Mouse (Mus musculus) lung, embryonic 14.5 days (tissue): ENCODE measurements around the gene Npm1. TPM values are rescaled to one million over a fixed set of nuclear protein-coding genes. Genes with fewer than 3 reads are reported as not detected.
A peak's percentile ranks its signal among the peaks of the same experiment; 100 is the strongest.

Source experiments
- ATAC-seq: fragments of 200-750 bp; cut with Nextera tagmentation; 2 replicates; pipeline ENCODE4 v1.8.0; 2017; ENCODE audit warnings: mild to moderate bottlenecking, moderate TSS enrichment, moderate library complexity; ENCODE audit not compliant: insufficient read depth
- DNase-seq: peaks from one replicate; pipeline ENCODE4 v3.0.0-alpha.2; 2015
- H3K27ac ChIP-seq: fragments of 300-500 bp; sonication (generic); 2 replicates; pipeline ENCODE4 v1.5.1; 2014; ENCODE audit warnings: low read depth, mild to moderate bottlenecking, moderate library complexity
- H3K27me3 ChIP-seq: fragments of 300-500 bp; sonication (generic); 2 replicates; pipeline ENCODE4 v1.6.1; 2014; ENCODE audit warnings: low read length, control low read depth; ENCODE audit not compliant: insufficient read depth
- H3K36me3 ChIP-seq: fragments of 300-500 bp; sonication (generic); 2 replicates; pipeline ENCODE4 v1.6.1; 2014; ENCODE audit warnings: control low read depth; ENCODE audit not compliant: insufficient read depth
- H3K4me1 ChIP-seq: fragments of 300-500 bp; sonication (generic); 2 replicates; pipeline ENCODE4 v1.6.1; 2014; ENCODE audit warnings: antibody characterized with exemption, control low read depth; ENCODE audit not compliant: insufficient read depth
- H3K4me2 ChIP-seq: fragments of 300-500 bp; sonication (generic); 2 replicates; pipeline ENCODE4 v1.6.1; 2014; ENCODE audit warnings: mild to moderate bottlenecking
- H3K4me3 ChIP-seq: fragments of 300-500 bp; sonication (generic); 2 replicates; pipeline ENCODE4 v1.5.1; 2014; ENCODE audit warnings: low read depth, low read length
- H3K9ac ChIP-seq: fragments of 300-500 bp; sonication (generic); 2 replicates; pipeline ENCODE4 v1.6.1; 2014
- H3K9me3 ChIP-seq: fragments of 300-500 bp; sonication (generic); 2 replicates; pipeline ENCODE4 v1.6.1; 2016; ENCODE audit warnings: low read depth, low read length, control low read depth
- CTCF ChIP-seq: IDR thresholded peaks from 2 replicates; pipeline ENCODE4 v1.5.1; 2016; ENCODE audit warnings: antibody characterized with exemption, low read depth
- WGBS: fragments of 180-500 bp; shearing (Covaris S2); extraction: QIAGEN DNeasy Blood & Tissue Kit; methylation state at CpG from one replicate; pipeline ENCODE4 v1.1.7; 2014; 5-methylcytosine and 5-hydroxymethylcytosine counted together
- polyA plus RNA-seq: library from polyadenylated mRNA; unstranded; fragments of >200 nt; fragmentation: Nextera tagmentation; extraction: Ambion mirVana; gene quantifications from 2 replicates; pipeline ENCODE4 v1.2.1, GENCODE M21; 2014

Npm1 gene
- polyA plus RNA-seq, 1 experiment from 2014 or later, result 1,313 TPM

DNA sequence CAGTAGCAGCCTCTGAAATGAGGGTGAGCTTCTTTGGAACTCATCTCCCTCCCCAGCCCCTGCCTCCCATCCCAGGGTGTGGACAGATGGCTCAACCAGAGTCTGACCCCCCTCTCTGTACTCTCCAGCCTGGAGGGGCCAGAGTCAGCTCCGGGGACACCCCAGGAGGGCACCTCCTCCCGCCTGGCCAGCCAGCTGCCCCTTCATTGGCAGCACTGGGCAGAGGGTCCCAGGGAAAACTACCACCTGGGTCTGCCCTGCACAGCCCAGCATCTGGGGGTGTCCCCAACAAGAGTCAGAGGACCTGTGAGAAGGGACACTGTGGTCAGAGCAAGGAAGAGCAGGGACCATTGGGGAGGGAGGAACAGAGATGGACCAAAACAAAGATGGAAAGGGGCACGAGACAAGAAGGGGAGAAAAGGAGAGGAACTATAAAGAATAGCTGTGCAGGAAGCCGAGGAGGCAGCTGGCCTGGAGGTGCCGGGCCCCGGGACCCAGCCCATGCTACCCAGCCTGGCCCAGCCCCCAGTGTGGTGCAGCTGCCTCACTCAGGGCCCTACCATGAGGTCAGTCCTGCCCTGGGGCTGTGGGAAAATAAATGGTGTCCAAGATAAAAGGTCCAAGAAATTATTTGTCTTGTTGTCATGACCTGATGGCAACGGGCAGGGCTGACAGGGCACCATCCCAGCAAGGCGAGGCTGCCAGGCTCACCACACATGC, 30.2 kb downstream of the Npm1 start:
- Histone ChIP-seq H3K27ac (no peak overlapping the region), H3K4me1 (no peaks in the 10 kb centered on the region), H3K27me3 (no peaks in the 10 kb centered on the region), H3K9me3 (no peaks in the 10 kb centered on the region), H3K4me2 (no peak overlapping the region), H3K9ac (no peak overlapping the region), H3K4me3 (no peak overlapping the region), H3K36me3 (no peaks in the 10 kb centered on the region)
- DNase-seq (no peak), ATAC-seq (no peak)
- WGBS, result 40% methylated on average over 8 of the region's 8 CpGs
- TF ChIP-seq CTCF, result no peak

DNA sequence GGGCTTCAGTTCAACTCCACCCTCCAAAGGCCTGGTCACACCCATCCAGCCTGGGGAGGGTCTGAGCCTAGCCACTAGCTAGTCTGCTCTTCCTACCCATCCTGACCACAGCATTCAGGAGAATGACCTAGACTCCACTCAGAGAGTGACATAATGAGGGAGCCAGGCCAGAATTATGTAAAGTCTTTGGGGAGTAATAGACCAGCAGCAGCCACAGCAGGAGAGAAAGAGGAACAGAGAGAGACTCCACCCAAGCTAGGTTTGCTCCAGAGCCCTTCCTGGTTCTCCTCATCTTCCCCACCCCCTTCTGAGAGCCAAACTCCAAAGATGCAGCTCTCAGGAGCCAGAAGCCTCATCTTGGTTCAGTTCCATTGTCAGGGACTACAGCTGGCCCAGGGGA, 35.9 kb downstream of the Npm1 start:
- Histone ChIP-seq H3K27ac (no peak overlapping the region), H3K4me3 (no peak overlapping the region), H3K4me1 (peaks cover 6% of the 10 kb centered on the region; the same call in 1 of the 2 replicates), H3K9me3 (no peaks in the 10 kb centered on the region), H3K9ac (no peak overlapping the region), H3K27me3 (0 out of 2 replicates have a peak, but pooled peaks cover 3% of the 10 kb centered on the region), H3K4me2 (no peak overlapping the region), H3K36me3 (no peaks in the 10 kb centered on the region)
- ATAC-seq, result no peak
- no peak for DNase-seq
- no peak for TF ChIP-seq CTCF

DNA sequence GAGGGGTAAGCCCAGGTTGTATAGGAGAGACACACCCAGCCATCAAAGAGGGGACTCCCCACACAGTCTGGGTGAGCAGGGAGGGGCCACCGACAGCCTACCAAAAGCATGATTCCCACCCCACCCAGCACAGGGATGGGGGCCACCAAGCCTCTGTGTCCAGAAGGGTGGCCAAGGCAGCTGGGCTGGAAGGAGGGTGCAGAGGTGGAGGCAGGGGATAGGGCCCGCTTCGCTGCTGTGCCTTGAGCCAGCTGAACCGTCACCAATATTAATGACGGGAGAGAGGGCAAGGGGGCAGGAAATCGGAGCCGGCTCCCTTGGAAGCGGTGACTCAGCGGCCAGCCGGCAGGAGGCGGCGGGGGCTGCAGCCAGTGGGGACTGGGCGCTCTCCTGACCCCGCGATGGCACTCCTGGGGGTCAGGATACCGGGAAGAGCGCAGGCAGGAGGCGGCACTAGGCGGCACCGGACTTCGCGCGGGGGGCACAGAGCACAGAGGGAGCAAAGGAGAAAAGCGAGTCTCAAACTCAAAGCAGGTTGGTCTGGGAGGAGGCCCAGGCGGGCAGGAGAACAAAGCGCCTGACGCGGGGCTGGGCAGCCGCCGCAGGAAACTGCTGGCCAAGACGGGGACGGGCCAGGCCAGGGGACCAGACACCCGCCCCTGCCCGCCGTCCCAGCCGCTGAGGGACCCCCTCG, 40.3 kb downstream of the Npm1 start:
- H3K4me1 ChIP-seq, result peaks cover 6% of the 10 kb centered on the region; the same call in 1 of the 2 replicates
- DNase-seq (peak; percentile 69), ATAC-seq (peak; percentile 75)
- H3K36me3 ChIP-seq, result no peaks in the 10 kb centered on the region
- H3K27me3 ChIP-seq, result 0 out of 2 replicates have a peak, but pooled peaks cover 3% of the 10 kb centered on the region
- peak; percentile 29; the same call in 1 of the 2 replicates for TF ChIP-seq CTCF
- WGBS, result 3% methylated on average over 37 of the region's 37 CpGs
- peak overlapping the region; percentile 40 for H3K9ac ChIP-seq
- peak overlapping the region; percentile 67 for H3K4me2 ChIP-seq
- no peak overlapping the region for H3K27ac ChIP-seq
- no peaks in the 10 kb centered on the region for H3K9me3 ChIP-seq
- peak overlapping the region; percentile 28 for H3K4me3 ChIP-seq

DNA sequence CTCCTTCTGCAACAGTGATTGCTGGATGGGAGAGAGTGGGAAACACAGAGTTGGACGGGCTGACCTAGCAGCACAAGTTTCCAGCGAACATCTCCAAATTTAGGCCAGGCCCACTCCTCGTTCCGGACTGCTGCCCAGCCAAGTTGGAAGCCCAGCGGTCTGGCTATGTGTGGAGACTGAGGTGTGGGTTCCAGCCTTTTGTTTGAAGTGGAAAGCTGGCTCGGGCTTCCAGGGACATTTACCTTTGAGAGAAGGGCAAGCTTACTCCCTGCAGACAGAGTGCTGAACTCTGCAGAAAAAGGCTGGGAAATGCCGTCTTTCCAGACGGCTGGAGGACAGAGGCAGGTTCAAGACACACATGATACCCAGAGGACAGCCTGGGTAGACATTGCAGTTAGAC, 43.5 kb downstream of the Npm1 start:
- Histone ChIP-seq H3K9me3 (no peaks in the 10 kb centered on the region), H3K4me3 (no peak overlapping the region), H3K4me1 (peaks cover 6% of the 10 kb centered on the region; the same call in 1 of the 2 replicates), H3K9ac (no peak overlapping the region), H3K36me3 (no peaks in the 10 kb centered on the region), H3K27me3 (0 out of 2 replicates have a peak, but pooled peaks cover 3% of the 10 kb centered on the region), H3K4me2 (no peak overlapping the region), H3K27ac (no peak overlapping the region)
- 66% methylated on average over 8 of the region's 8 CpGs for WGBS
- ATAC-seq (no peak), DNase-seq (no peak)
- TF ChIP-seq CTCF, result no peak

DNA sequence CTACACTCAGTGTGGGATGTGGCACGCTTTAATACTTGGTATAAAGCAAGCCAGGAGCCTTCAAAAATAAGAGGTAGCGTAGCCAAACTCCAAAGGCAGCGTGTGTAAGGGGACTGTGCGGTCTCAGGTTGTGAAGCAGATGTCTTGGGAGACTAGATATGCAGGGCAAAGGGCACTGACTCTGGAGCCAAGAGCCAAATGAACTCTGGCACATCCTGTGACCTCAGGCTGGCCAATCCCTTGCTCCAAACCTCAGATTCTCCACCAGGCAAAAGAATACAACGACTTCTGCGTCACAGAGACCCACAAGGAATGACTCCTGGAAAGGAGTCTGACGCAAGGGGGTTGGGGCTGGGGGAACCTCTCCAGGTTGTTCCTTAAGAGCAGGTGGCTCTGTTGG, 43.9 kb downstream of the Npm1 start:
- Histone ChIP-seq H3K36me3 (no peaks in the 10 kb centered on the region), H3K9ac (no peak overlapping the region), H3K9me3 (no peaks in the 10 kb centered on the region), H3K4me1 (peaks cover 6% of the 10 kb centered on the region; the same call in 1 of the 2 replicates), H3K4me3 (no peak overlapping the region), H3K4me2 (no peak overlapping the region), H3K27ac (no peak overlapping the region), H3K27me3 (0 out of 2 replicates have a peak, but pooled peaks cover 3% of the 10 kb centered on the region)
- TF ChIP-seq CTCF, result no peak
- 71% methylated on average over 7 of the region's 7 CpGs for WGBS
- DNase-seq (no peak), ATAC-seq (no peak)

DNA sequence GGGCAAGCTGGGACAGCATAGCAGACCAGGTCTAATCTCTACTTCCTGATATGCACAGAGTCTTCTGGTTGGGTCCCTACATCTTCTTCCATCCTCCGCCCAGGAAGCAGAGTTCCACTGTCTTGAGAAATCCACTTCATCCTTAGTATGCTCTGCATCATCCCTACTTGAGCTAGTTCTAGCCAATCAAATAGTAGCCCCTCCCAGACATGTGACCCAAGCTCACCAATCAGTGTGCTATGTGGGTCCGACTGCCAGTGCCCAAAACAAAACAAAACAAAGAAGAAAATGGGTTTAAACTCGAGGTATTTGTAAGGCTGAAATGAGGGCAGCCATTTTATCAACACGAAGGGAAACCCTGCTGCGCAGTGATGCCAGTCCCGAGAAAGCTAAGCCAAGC, 44.5 kb downstream of the Npm1 start:
- H3K9ac ChIP-seq, result no peak overlapping the region
- no peak for TF ChIP-seq CTCF
- no peak overlapping the region for H3K4me2 ChIP-seq
- no peak overlapping the region for H3K4me3 ChIP-seq
- H3K36me3 ChIP-seq, result no peaks in the 10 kb centered on the region
- no peak overlapping the region for H3K27ac ChIP-seq
- H3K4me1 ChIP-seq, result peaks cover 6% of the 10 kb centered on the region; the same call in 1 of the 2 replicates
- H3K9me3 ChIP-seq, result no peaks in the 10 kb centered on the region
- ATAC-seq (no peak), DNase-seq (no peak)
- 0 out of 2 replicates have a peak, but pooled peaks cover 3% of the 10 kb centered on the region for H3K27me3 ChIP-seq
- WGBS, result 67% methylated on average over 6 of the region's 6 CpGs

DNA sequence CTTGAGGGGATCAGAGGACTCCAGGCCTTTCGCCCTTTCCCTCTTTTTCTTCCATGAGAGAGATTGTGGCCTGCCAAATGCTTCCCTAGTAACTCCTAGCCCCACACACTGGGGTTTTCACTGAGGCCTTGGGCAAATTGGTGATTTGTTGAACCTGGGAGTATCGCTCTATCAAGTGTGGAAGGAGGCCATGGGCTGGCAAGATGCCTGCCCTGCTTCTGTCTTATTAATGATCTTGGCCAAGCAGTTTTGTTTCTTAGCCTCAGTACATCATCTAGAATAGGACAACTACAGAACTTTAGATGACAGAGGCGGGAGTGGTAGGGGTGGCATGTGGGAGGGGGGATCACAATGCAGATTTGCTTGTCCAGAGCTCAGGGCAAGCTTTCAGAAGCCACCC, 47.2 kb downstream of the Npm1 start:
- ATAC-seq, result no peak

More for the DNA sequence above, 47.2 kb downstream of the Npm1 start:
- H3K9ac ChIP-seq, result no peak overlapping the region
- no peak overlapping the region for H3K4me3 ChIP-seq
- no peak overlapping the region for H3K4me2 ChIP-seq
- no peak for TF ChIP-seq CTCF
- no peaks in the 10 kb centered on the region for H3K9me3 ChIP-seq
- WGBS, result 76% methylated on average over 3 of the region's 3 CpGs
- H3K36me3 ChIP-seq, result no peaks in the 10 kb centered on the region
- no peaks in the 10 kb centered on the region for H3K27me3 ChIP-seq
- no peak for DNase-seq
- no peak overlapping the region for H3K27ac ChIP-seq
- no peaks in the 10 kb centered on the region for H3K4me1 ChIP-seq
